Mouse (Mus musculus): ENCODE results near the gene Zg16. TPM values are rescaled to one million over a fixed set of nuclear protein-coding genes. Genes with fewer than 3 reads are reported as not detected.

The Zg16 gene
- total RNA-seq, 2 experiments from 2014 or later: not detected

- intact Hi-C loops (cut with DNase I): no loop called here
- no peak for DNase-seq (ENCODE audit: low spot score)
Observed at GRCm38 (mm10) chr7:127023896-127024690, 63.0 kb downstream of the Zg16 start.

- DNase-seq (ENCODE audit: low spot score): no peak
- intact Hi-C loops (cut with DNase I): no loop called here
Observed at GRCm38 (mm10) chr7:127023272-127023691, 63.8 kb downstream of the Zg16 start.

GRCm38 (mm10) chr7:127022528-127023271 lies 64.4 kb downstream of the Zg16 start:
- DNase-seq (ENCODE audit: low spot score): no peak
- intact Hi-C loops (cut with DNase I): no loop called here

GRCm38 (mm10) chr7:127021563-127022527 lies 65.3 kb downstream of the Zg16 start:
- DNase-seq (ENCODE audit: low spot score): no peak
- intact Hi-C loops (cut with DNase I): no loop called here

GRCm38 (mm10) chr7:127020901-127021562 lies 66.1 kb downstream of the Zg16 start, which contains the start of the genes Gm42742 and Prrt2:
TSS of gene Gm42742 (minus strand) at chr7:127021097.
TSS of gene Prrt2 (minus strand) at chr7:127021211.
- intact Hi-C loops (cut with DNase I): no loop called here

GRCm38 (mm10) chr7:127020491-127020890 lies 66.6 kb downstream of the Zg16 start:
- intact Hi-C loops (cut with DNase I): no loop called here
- DNase-seq (ENCODE audit: low spot score): no peak

More at GRCm38 (mm10) chr7:127020901-127021562, 66.1 kb downstream of the Zg16 start, which contains the start of the genes Gm42742 and Prrt2:
- DNase-seq (ENCODE audit: low spot score): peak; percentile 36

GRCm38 (mm10) chr7:127020031-127020430 lies 67.1 kb downstream of the Zg16 start:
- DNase-seq (ENCODE audit: low spot score): no peak
- intact Hi-C loops (cut with DNase I): no loop called here

- DNase-seq (ENCODE audit: low spot score): no peak
- intact Hi-C loops (cut with DNase I): no loop called here
Observed at GRCm38 (mm10) chr7:127019306-127019960, 67.7 kb downstream of the Zg16 start.

- no peak for DNase-seq (ENCODE audit: low spot score)
- intact Hi-C loops (cut with DNase I): no loop called here
Observed at GRCm38 (mm10) chr7:127018416-127019305, 68.5 kb downstream of the Zg16 start.

- intact Hi-C loops (cut with DNase I): no loop called here
- DNase-seq (ENCODE audit: low spot score): no peak
Observed at GRCm38 (mm10) chr7:127017950-127018345, 69.2 kb downstream of the Zg16 start.

- intact Hi-C loops (cut with DNase I): no loop called here
- peak; percentile 94 for DNase-seq (ENCODE audit: low spot score)
Observed at GRCm38 (mm10) chr7:127016971-127017949, 69.9 kb downstream of the Zg16 start, which contains the start of gene Pagr1a. TSS of gene Pagr1a (minus strand) at chr7:127017352.

- no peak for DNase-seq (ENCODE audit: low spot score)
- intact Hi-C loops (cut with DNase I): no loop called here
Observed at GRCm38 (mm10) chr7:127016486-127016938, 70.6 kb downstream of the Zg16 start.

GRCm38 (mm10) chr7:127016481-127016485 lies 70.8 kb downstream of the Zg16 start, which contains the start of gene Pagr1b:
TSS of gene Pagr1b (minus strand) at chr7:127016484.
- DNase-seq (ENCODE audit: low spot score): no peak
- intact Hi-C loops (cut with DNase I): no loop called here

- intact Hi-C loops (cut with DNase I): no loop called here
- no peak for DNase-seq (ENCODE audit: low spot score)
Observed at GRCm38 (mm10) chr7:127016081-127016480, 71.0 kb downstream of the Zg16 start.

GRCm38 (mm10) chr7:127014993-127015392 lies 72.1 kb downstream of the Zg16 start:
- intact Hi-C loops (cut with DNase I): loop anchor here (2.0 kb wide), 1 partner anchor 38 kb away; the partner anchor contains the start of gene Cdiptos
- no peak for DNase-seq (ENCODE audit: low spot score)

- intact Hi-C loops (cut with DNase I): loop anchor here (2.0 kb wide), 1 partner anchor 38 kb away; the partner anchor contains the start of gene Cdiptos
Observed at GRCm38 (mm10) chr7:127014320-127014719, 72.8 kb downstream of the Zg16 start, which contains the start of gene Mvp. TSS of gene Mvp (minus strand) at chr7:127014621.

GRCm38 (mm10) chr7:127013385-127013784 lies 73.7 kb downstream of the Zg16 start:
- intact Hi-C loops (cut with DNase I): no loop called here
- no peak for DNase-seq (ENCODE audit: low spot score)

More at GRCm38 (mm10) chr7:127014320-127014719, 72.8 kb downstream of the Zg16 start, which contains the start of gene Mvp:
- peak; percentile 60 for DNase-seq (ENCODE audit: low spot score)
